In genomic region chr2:118763469-118763868, GRCm38 (mm10) we compare ENCODE assay signal across 10 mouse cellular contexts. TPM values are rescaled to one million over a fixed set of nuclear protein-coding genes. Genes with fewer than 3 reads are reported as not detected.
DNase-seq lines count a peak whose midpoint lies in the region; ATAC-seq and TF ChIP-seq lines count a peak whose summit lies in the region.
"Had no signal": no experiment of that assay in that cellular context is flagged by ENCODE, and none has a peak within 500 bp of the region (broad histone marks: within the 10 kb centered on the region; RNA-seq: fewer than 3 reads in every experiment).

No protein-coding gene starts in this region.

- no peaks in the 10 kb centered on the region for H3K79me2 ChIP-seq in myocyte (ENCODE audit: control insufficient read depth, insufficient read depth)

- peaks cover 32% of the 10 kb centered on the region for H3K4me1 ChIP-seq in heart, embryonic 11.5 days (ENCODE audit: control insufficient read depth, insufficient read depth, low read length)

- no peak for ATAC-seq in heart, embryonic 11.5 days (replicated peaks; ENCODE audit: insufficient number of reproducible peaks, low FRiP score, low TSS enrichment)

- intact Hi-C loops in gastrocnemius, adult 2 months (cut with DNase I): loop anchor here (10.0 kb wide), 1 partner anchor 211 kb away; no protein-coding TSS in a partner anchor

- 62% methylated on average over 7 of the region's 7 CpGs for whole genome bisulfite sequencing in heart, embryonic 11.5 days (ENCODE audit: insufficient replicate concordance)

- H3K27ac ChIP-seq in gastrocnemius, adult 2 months: peak overlapping the region; percentile 93
- H3K27ac ChIP-seq in heart, embryonic 11.5 days (ENCODE audit: low read depth, low read length): peak overlapping the region; percentile 94; the same call in 1 of the 2 replicates

- TF ChIP-seq CTCF in gastrocnemius, adult 2 months (IDR thresholded peaks at IDR 0.05): no peak

- H3K27me3 ChIP-seq in heart, embryonic 11.5 days (ENCODE audit: control insufficient read depth, insufficient read depth, low read length): peaks cover 13% of the 10 kb centered on the region
- H3K27me3 ChIP-seq in myocyte (ENCODE audit: control insufficient read depth, insufficient read depth, insufficient read length): no peaks in the 10 kb centered on the region

- no peak overlapping the region for H3K4me2 ChIP-seq in heart, embryonic 11.5 days
- H3K4me2 ChIP-seq in myocyte (ENCODE audit: low read depth): peak overlapping the region; percentile 99

- H3ac ChIP-seq in myocyte (ENCODE audit: control insufficient read depth, insufficient read length): no peak overlapping the region

- no peaks in the 10 kb centered on the region for H3K9me3 ChIP-seq in heart, embryonic 11.5 days (replicated peaks; ENCODE audit: control insufficient read depth, low read length)

- peak overlapping the region; percentile 70; the same call in 1 of the 2 replicates for H3K4me3 ChIP-seq in gastrocnemius, adult 2 months
- H3K4me3 ChIP-seq in heart, embryonic 11.5 days (ENCODE audit: low read depth, low read length): no peak overlapping the region
- H3K4me3 ChIP-seq in myocyte: no peak overlapping the region

- DNase-seq in gastrocnemius, adult 2 months: peak; percentile 37
- no peak for DNase-seq in gastrocnemius, adult 18-20 months (ENCODE audit: low spot score)
- DNase-seq in ES-CJ7 (ENCODE audit: low read depth, low spot score): peak; percentile 58
- peak; percentile 49 to 77 for DNase-seq in kidney, postnatal 25 days
- DNase-seq in retina, embryonic 14.5 days (ENCODE audit: low spot score): no peak
- DNase-seq in thymus, postnatal 36 days: no peak

- 0 out of 2 replicates have a peak overlapping the region, but pooled peaks have one; percentile 22 for H3K9ac ChIP-seq in heart, embryonic 11.5 days (ENCODE audit: low read depth, low read length)

- no peak for TF ChIP-seq POLR2A in myocyte (IDR thresholded peaks at IDR 0.05; ENCODE audit: insufficient read length, low read depth)

- H3K36me3 ChIP-seq in heart, embryonic 11.5 days (ENCODE audit: control insufficient read depth, insufficient read depth, low read length): no peaks in the 10 kb centered on the region
- no peaks in the 10 kb centered on the region for H3K36me3 ChIP-seq in myocyte (ENCODE audit: control insufficient read depth, insufficient read depth)

TF ChIP-seq in myocyte, 11 proteins besides CTCF, POLR2A, EP300 and RAD21:
- peak; percentile 22 for TF ChIP-seq POLR2AphosphoS2 (IDR thresholded peaks at IDR 0.05; ENCODE audit: insufficient read length, low read depth)
- peak in 1 of 3 experiments; percentile 11 for TF ChIP-seq MYOD1 (IDR thresholded peaks at IDR 0.05; ENCODE audit: control insufficient read depth in 1 of 3, insufficient read length in 2 of 3, low read depth in 2 of 3)
- no peak for TF ChIP-seq MYOG (IDR thresholded peaks at IDR 0.05; ENCODE audit: control insufficient read depth in 1 of 3, insufficient read depth in 1 of 3, insufficient read length in 2 of 3, low read depth in 2 of 3)
- TF ChIP-seq TCF3 (IDR thresholded peaks at IDR 0.05; ENCODE audit: insufficient read length, low read depth): no peak
- TF ChIP-seq SRF (IDR thresholded peaks at IDR 0.05; ENCODE audit: control insufficient read depth, insufficient read length, low read depth): no peak

RNA-seq across cellular contexts. Expression of gene Ccdc9b, which starts 1.0 kb away (rescaled TPM):
- total RNA-seq in gastrocnemius, adult 2 months (2021): 10 to 100 TPM; 14.6 to 20.8 TPM
- total RNA-seq in gastrocnemius, adult 18-20 months (2021): 10 to 100 TPM; 14.4 to 16.6 TPM
- 1.0 and 1.3 TPM in 2 replicates for polyA plus RNA-seq in heart, embryonic 11.5 days (2014; fragmentation: Nextera tagmentation; extraction: Ambion mirVana)
- polyA plus RNA-seq in myocyte (2012; fragmentation: generic; extraction: Trizol): 9.0 TPM

RNA-seq across cellular contexts. Expression of gene Phgr1, which starts 9.1 kb away (rescaled TPM):
- not detected for total RNA-seq in gastrocnemius, adult 2 months (2021)
- total RNA-seq in gastrocnemius, adult 18-20 months (2021): not detected
- polyA plus RNA-seq in heart, embryonic 11.5 days (2014; fragmentation: Nextera tagmentation; extraction: Ambion mirVana): not detected in 2 replicates
- not detected for polyA plus RNA-seq in myocyte (2012; fragmentation: generic; extraction: Trizol)
- total RNA-seq: ES-E14 had no signal
- polyA plus RNA-seq: neural tube, embryonic 14.5 days had no signal

RNA-seq across cellular contexts. Expression of gene Disp2, which starts 16.1 kb away (rescaled TPM):
- total RNA-seq in gastrocnemius, adult 2 months (2021): not detected
- under 1 TPM in 1 of 2 experiments, not detected in 1; 0.02 TPM for total RNA-seq in gastrocnemius, adult 18-20 months (2021)
- polyA plus RNA-seq in heart, embryonic 11.5 days (2014; fragmentation: Nextera tagmentation; extraction: Ambion mirVana): 0.21 and 0.27 TPM in 2 replicates
- polyA plus RNA-seq in myocyte (2012; fragmentation: generic; extraction: Trizol): 0.06 TPM

RNA-seq across cellular contexts. Expression of gene Inafm2, which starts 17.9 kb away (rescaled TPM):
- 1 to 10 TPM; 5.2 to 5.8 TPM for total RNA-seq in gastrocnemius, adult 2 months (2021)
- total RNA-seq in gastrocnemius, adult 18-20 months (2021): 1 to 10 TPM; 5.3 TPM
- 45.4 and 46.7 TPM in 2 replicates for polyA plus RNA-seq in heart, embryonic 11.5 days (2014; fragmentation: Nextera tagmentation; extraction: Ambion mirVana)
- polyA plus RNA-seq in myocyte (2012; fragmentation: generic; extraction: Trizol): 10.5 TPM

RNA-seq across cellular contexts. Expression of gene Plcb2, which starts 35.2 kb away (rescaled TPM):
- total RNA-seq in gastrocnemius, adult 2 months (2021): under 1 TPM; 0.11 to 0.43 TPM
- under 1 TPM; 0.12 to 0.23 TPM for total RNA-seq in gastrocnemius, adult 18-20 months (2021)
- polyA plus RNA-seq in heart, embryonic 11.5 days (2014; fragmentation: Nextera tagmentation; extraction: Ambion mirVana): 0.99 and 1.4 TPM in 2 replicates
- not detected for polyA plus RNA-seq in myocyte (2012; fragmentation: generic; extraction: Trizol)

Comparison
In these comparisons a context has a peak if more than half of its experiments do, and no peak if none do; other contexts are left out.
1. DNase-seq: peak in gastrocnemius, adult 2 months (single experiment), ES-CJ7 (single experiment) and kidney, postnatal 25 days (2 of 2); none in gastrocnemius, adult 18-20 months (single experiment), retina, embryonic 14.5 days (single experiment) and thymus, postnatal 36 days (0 of 2).